Mouse (Mus musculus): Measurements from ENCODE around the gene Xylb. TPM values are rescaled to one million over a fixed set of nuclear protein-coding genes. Genes with fewer than 3 reads are reported as not detected.

Xylb gene
- polyA plus RNA-seq, 1 experiment = 7.9 TPM

DNA sequence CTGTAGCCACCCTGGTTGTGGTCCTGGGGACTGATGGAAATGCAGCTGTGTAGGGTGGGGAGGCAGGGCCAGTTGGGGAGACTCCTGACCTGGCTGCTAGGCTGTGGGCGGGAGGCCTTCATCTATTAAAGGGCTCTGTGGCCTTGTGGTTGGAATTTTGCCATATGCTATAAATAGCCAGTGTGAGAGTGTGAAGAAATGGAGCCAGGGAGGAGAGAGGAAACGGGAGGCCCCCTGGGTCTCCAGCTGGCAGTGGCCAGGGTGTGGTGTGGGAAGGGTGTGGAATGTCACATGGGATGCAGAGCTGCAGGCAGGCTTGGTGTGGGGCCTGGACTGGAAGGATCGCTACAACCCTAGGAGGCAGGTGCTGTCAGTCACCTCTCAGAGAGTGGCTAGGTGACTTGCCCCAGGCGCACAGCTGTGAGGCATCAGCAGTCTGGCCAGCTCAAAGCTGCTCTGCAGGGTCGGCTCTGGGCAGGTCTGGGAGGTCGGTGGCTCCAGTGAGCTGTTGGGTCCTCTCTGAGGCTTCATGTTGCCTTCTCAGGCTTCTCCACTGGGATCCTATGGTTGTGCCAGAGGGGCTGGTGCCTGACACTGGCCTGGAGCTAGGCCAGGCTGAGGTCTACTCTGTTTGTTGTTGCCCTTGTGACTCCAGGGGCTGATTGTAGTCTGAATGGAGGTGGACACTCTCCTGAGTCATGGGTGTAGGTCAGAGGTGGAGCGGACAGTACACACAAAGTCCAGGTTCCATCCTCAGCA lies 68.2 kb downstream of the Xylb start:
- TF ChIP-seq POLR2A (IDR thresholded peaks at IDR 0.05; ENCODE audit: insufficient read depth, low read length) (no peak), CTCF (IDR thresholded peaks at IDR 0.05; ENCODE audit: low read depth, low read length) (no peak)
- H3K4me3 ChIP-seq (ENCODE audit: low read depth, low read length) = no peak overlapping the region
- no peaks in the 10 kb centered on the region for H3K27me3 ChIP-seq (ENCODE audit: control insufficient read depth, insufficient read depth, low read length, poor library complexity, severe bottlenecking)
- peaks cover 2% of the 10 kb centered on the region for H3K4me1 ChIP-seq (ENCODE audit: control insufficient read depth, insufficient read depth, low read length)
- H3K9me3 ChIP-seq (replicated peaks; ENCODE audit: control insufficient read depth, insufficient read depth, low read length, poor library complexity, severe bottlenecking) = no peaks in the 10 kb centered on the region
- no peak overlapping the region for H3K27ac ChIP-seq (ENCODE audit: insufficient read depth, low read length)
- H3K9ac ChIP-seq (ENCODE audit: low read depth, poor library complexity, severe bottlenecking) = no peak overlapping the region
- H3K36me3 ChIP-seq (ENCODE audit: control insufficient read depth, insufficient read depth, low read length, poor library complexity, severe bottlenecking) = 0 out of 2 replicates have a peak, but pooled peaks cover 4% of the 10 kb centered on the region

- H3K27me3 ChIP-seq (ENCODE audit: control insufficient read depth, insufficient read depth, low read length, poor library complexity, severe bottlenecking) = no peaks in the 10 kb centered on the region
- H3K4me1 ChIP-seq (ENCODE audit: control insufficient read depth, insufficient read depth, low read length) = peaks cover 2% of the 10 kb centered on the region
- no peak overlapping the region for H3K4me3 ChIP-seq (ENCODE audit: low read depth, low read length)
- H3K9me3 ChIP-seq (replicated peaks; ENCODE audit: control insufficient read depth, insufficient read depth, low read length, poor library complexity, severe bottlenecking) = no peaks in the 10 kb centered on the region
- H3K36me3 ChIP-seq (ENCODE audit: control insufficient read depth, insufficient read depth, low read length, poor library complexity, severe bottlenecking) = 0 out of 2 replicates have a peak, but pooled peaks cover 4% of the 10 kb centered on the region
- no peak for TF ChIP-seq EP300 (IDR thresholded peaks at IDR 0.05; ENCODE audit: insufficient read depth, low read depth, low read length)
- no peak for TF ChIP-seq POLR2A (IDR thresholded peaks at IDR 0.05; ENCODE audit: insufficient read depth, low read length)
- TF ChIP-seq CTCF (IDR thresholded peaks at IDR 0.05; ENCODE audit: low read depth, low read length) = no peak
- no peak overlapping the region for H3K27ac ChIP-seq (ENCODE audit: insufficient read depth, low read length)
- H3K9ac ChIP-seq (ENCODE audit: low read depth, poor library complexity, severe bottlenecking) = no peak overlapping the region
These were observed 68.8 kb downstream of the Xylb start for GRCm38 (mm10) chr9:119425976-119426415.

GRCm38 (mm10) chr9:119426483-119426882 lies 69.3 kb downstream of the Xylb start:
- no peak overlapping the region for H3K9ac ChIP-seq (ENCODE audit: low read depth, poor library complexity, severe bottlenecking)
- no peaks in the 10 kb centered on the region for H3K27me3 ChIP-seq (ENCODE audit: control insufficient read depth, insufficient read depth, low read length, poor library complexity, severe bottlenecking)
- H3K27ac ChIP-seq (ENCODE audit: insufficient read depth, low read length) = no peak overlapping the region
- no peak for TF ChIP-seq EP300 (IDR thresholded peaks at IDR 0.05; ENCODE audit: insufficient read depth, low read depth, low read length)
- H3K4me1 ChIP-seq (ENCODE audit: control insufficient read depth, insufficient read depth, low read length) = peaks cover 2% of the 10 kb centered on the region
- H3K36me3 ChIP-seq (ENCODE audit: control insufficient read depth, insufficient read depth, low read length, poor library complexity, severe bottlenecking) = 0 out of 2 replicates have a peak, but pooled peaks cover 4% of the 10 kb centered on the region
- no peak overlapping the region for H3K4me3 ChIP-seq (ENCODE audit: low read depth, low read length)
- H3K9me3 ChIP-seq (replicated peaks; ENCODE audit: control insufficient read depth, insufficient read depth, low read length, poor library complexity, severe bottlenecking) = no peaks in the 10 kb centered on the region

DNA sequence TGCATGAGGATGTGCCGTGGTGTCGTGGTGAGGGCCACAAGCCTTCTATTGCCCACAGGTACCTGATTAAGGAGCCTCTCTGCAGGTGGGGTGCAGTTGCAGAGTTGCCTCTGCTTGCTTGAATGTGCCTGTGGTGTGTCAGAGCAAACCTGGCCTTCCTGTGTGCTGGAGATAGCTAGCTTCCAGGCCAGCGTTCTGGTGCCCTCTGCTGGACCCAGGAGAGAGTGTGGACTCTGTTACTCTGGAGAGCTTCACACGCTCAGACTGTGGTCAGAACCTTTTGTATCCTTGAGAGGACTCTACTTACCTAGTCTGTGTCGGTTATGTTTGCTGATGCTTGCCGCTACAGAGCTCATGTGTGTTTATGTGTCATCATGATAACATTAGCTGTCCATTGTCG lies 73.1 kb downstream of the Xylb start:
- 0 out of 2 replicates have a peak, but pooled peaks cover 7% of the 10 kb centered on the region for H3K36me3 ChIP-seq (ENCODE audit: control insufficient read depth, insufficient read depth, low read length, poor library complexity, severe bottlenecking)
- H3K4me3 ChIP-seq (ENCODE audit: low read depth, low read length) = no peak overlapping the region
- H3K4me1 ChIP-seq (ENCODE audit: control insufficient read depth, insufficient read depth, low read length) = no peaks in the 10 kb centered on the region
- H3K27me3 ChIP-seq (ENCODE audit: control insufficient read depth, insufficient read depth, low read length, poor library complexity, severe bottlenecking) = no peaks in the 10 kb centered on the region
- H3K27ac ChIP-seq (ENCODE audit: insufficient read depth, low read length) = no peak overlapping the region
- TF ChIP-seq EP300 (IDR thresholded peaks at IDR 0.05; ENCODE audit: insufficient read depth, low read depth, low read length) (no peak), CTCF (IDR thresholded peaks at IDR 0.05; ENCODE audit: low read depth, low read length) (peak; percentile 93)
- no peaks in the 10 kb centered on the region for H3K9me3 ChIP-seq (replicated peaks; ENCODE audit: control insufficient read depth, insufficient read depth, low read length, poor library complexity, severe bottlenecking)
- H3K9ac ChIP-seq (ENCODE audit: low read depth, poor library complexity, severe bottlenecking) = no peak overlapping the region

- Histone ChIP-seq H3K27ac (ENCODE audit: insufficient read depth, low read length) (no peak overlapping the region), H3K4me3 (ENCODE audit: low read depth, low read length) (no peak overlapping the region), H3K9ac (ENCODE audit: low read depth, poor library complexity, severe bottlenecking) (no peak overlapping the region), H3K36me3 (ENCODE audit: control insufficient read depth, insufficient read depth, low read length, poor library complexity, severe bottlenecking) (0 out of 2 replicates have a peak, but pooled peaks cover 3% of the 10 kb centered on the region), H3K4me1 (ENCODE audit: control insufficient read depth, insufficient read depth, low read length) (no peaks in the 10 kb centered on the region), H3K27me3 (ENCODE audit: control insufficient read depth, insufficient read depth, low read length, poor library complexity, severe bottlenecking) (no peaks in the 10 kb centered on the region), H3K9me3 (replicated peaks; ENCODE audit: control insufficient read depth, insufficient read depth, low read length, poor library complexity, severe bottlenecking) (no peaks in the 10 kb centered on the region)
- TF ChIP-seq POLR2A (IDR thresholded peaks at IDR 0.05; ENCODE audit: insufficient read depth, low read length) (no peak), CTCF (IDR thresholded peaks at IDR 0.05; ENCODE audit: low read depth, low read length) (no peak), EP300 (IDR thresholded peaks at IDR 0.05; ENCODE audit: insufficient read depth, low read depth, low read length) (no peak)
These were observed 78.7 kb downstream of the Xylb start for GRCm38 (mm10) chr9:119435855-119436254.

DNA sequence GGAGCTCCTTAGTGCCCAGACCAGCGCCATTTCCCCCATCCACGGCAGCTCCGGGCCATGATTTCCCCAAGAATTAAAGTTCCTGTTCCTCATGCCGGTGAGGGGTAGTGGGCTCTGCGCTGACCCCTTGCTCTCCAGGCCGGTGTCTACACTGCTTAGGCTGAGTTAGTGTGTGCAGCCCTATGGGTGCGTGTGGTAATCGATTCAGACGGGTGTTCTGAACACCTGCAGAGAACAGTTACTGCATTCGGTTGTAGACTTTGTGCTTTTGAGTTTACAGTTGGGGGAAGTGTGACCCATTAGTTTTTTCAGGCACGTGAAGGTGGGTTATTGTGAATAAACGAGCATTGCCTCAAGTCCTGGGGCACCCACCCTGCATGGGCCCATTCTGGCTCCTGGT lies 80.9 kb downstream of the Xylb start:
- H3K27me3 ChIP-seq (ENCODE audit: control insufficient read depth, insufficient read depth, low read length, poor library complexity, severe bottlenecking) = no peaks in the 10 kb centered on the region
- no peaks in the 10 kb centered on the region for H3K9me3 ChIP-seq (replicated peaks; ENCODE audit: control insufficient read depth, insufficient read depth, low read length, poor library complexity, severe bottlenecking)
- 0 out of 2 replicates have a peak, but pooled peaks cover 3% of the 10 kb centered on the region for H3K36me3 ChIP-seq (ENCODE audit: control insufficient read depth, insufficient read depth, low read length, poor library complexity, severe bottlenecking)
- no peak overlapping the region for H3K9ac ChIP-seq (ENCODE audit: low read depth, poor library complexity, severe bottlenecking)
- TF ChIP-seq EP300 (IDR thresholded peaks at IDR 0.05; ENCODE audit: insufficient read depth, low read depth, low read length) (no peak), CTCF (IDR thresholded peaks at IDR 0.05; ENCODE audit: low read depth, low read length) (no peak), POLR2A (IDR thresholded peaks at IDR 0.05; ENCODE audit: insufficient read depth, low read length) (no peak)
- H3K4me3 ChIP-seq (ENCODE audit: low read depth, low read length) = no peak overlapping the region
- H3K4me1 ChIP-seq (ENCODE audit: control insufficient read depth, insufficient read depth, low read length) = no peaks in the 10 kb centered on the region
- H3K27ac ChIP-seq (ENCODE audit: insufficient read depth, low read length) = no peak overlapping the region
